Mouse (Mus musculus): ENCODE data around the gene Tmem44. TPM values are rescaled to one million over a fixed set of nuclear protein-coding genes. Genes with fewer than 3 reads are reported as not detected.

Gene Tmem44
- polyA plus RNA-seq, 1 experiment = 6.2 TPM

GRCm38 (mm10) chr16:30518635-30519034 lies 32.0 kb downstream of the Tmem44 start:
- no peak for DNase-seq (ENCODE audit: low spot score)

GRCm38 (mm10) chr16:30517666-30518283 lies 32.9 kb downstream of the Tmem44 start:
- DNase-seq (ENCODE audit: low spot score) = no peak

- DNase-seq (ENCODE audit: low spot score) = no peak
Observed at GRCm38 (mm10) chr16:30516993-30517392, 33.6 kb downstream of the Tmem44 start.

DNA sequence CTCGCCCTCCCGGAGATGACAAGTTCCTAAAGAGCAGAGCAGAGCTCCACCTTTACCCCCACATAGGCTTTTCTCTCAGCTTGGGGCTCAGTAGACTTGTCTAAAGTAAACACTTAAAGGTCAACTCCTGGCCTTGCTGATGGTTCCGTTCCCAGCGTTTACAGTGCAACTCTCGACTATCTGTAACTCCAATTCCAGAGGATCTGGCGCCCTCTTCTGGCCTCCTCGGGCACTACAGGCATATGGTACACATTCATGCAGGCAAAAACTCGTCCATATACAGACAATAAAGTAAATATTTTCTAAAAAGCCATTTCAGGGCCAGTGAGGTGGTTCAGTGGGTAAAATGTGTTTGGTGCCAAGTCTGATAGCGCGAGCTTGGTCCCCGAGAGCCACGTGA lies 35.2 kb downstream of the Tmem44 start:
- DNase-seq (ENCODE audit: low spot score) = no peak

DNA sequence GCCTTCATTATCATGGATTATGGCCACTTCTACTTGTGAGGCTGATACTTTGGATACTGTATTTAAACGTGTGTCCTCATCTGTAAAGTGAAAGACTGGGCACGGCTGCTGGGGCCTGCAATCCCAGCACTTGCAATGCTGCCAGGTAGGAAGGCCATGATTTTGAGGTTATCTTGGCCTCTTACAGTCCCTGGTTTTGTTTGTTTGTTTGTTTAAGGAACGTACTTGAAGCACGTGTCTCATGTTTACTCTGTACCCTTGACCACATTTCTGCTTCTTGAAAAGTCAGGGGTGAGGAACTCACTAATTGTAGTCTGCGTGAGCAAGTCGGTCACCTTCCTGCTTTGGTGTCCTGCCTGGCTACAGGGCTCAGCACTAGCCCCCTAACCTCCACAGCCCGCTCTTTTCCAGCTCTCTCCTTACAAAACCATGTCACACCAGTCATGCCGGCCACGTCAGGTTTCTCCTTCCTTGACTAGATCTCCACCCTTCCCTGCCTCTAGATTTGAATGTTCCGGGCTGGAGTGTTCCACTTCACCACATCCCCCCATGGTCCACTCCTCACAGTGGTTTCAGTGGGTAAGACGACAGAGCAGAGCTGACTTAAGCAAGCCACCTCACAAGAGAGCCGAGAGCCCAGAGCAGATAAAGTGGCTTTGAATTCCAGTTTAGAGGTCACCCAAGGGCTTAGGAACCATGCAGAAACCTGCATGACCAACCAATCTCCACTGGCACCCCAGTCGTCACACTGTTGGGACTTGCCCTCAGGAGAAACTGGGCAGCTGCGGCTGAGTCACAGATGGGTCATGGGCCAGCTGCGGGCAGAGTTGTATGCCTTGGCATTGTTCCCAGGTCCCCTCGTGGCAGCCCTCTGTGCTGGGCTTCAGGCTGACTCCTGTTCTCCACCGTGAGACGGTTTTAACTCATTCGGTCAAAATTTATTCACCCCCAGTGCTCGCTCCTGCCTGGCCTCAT lies 37.3 kb downstream of the Tmem44 start:
- peak; percentile 51 for DNase-seq (ENCODE audit: low spot score)

DNA sequence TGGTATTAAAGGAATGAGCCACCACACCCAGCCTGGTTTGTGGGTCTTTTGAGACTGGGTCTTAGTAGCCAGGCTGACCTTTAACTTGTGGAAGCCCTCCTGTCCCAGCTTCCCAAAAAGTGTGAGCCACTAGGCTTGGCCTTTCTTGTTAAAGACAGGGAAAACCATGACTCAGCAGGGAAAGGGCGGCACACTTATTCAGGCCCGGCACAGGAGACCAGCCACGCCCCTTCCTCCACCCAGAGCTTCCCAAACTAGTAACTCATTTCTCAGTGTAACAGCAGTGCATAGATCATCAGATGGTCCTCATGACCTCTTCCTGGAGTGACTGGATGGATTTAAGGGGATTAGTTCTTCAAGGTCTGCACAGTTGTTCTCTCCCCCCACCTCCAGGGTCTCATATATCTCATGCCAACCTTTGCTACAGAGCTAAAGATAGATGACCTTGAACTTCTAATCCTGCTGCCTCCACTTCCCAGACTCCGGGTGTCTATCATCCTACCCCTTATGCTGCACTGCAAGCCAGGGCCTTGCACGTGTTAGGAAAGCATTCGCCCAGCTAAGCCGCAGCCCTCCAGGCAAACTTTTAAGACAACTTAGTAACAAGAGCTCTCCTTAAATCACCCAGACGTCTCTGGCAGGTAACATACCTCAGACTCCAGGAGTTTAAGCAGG lies 38.1 kb downstream of the Tmem44 start:
- no peak for DNase-seq (ENCODE audit: low spot score)

- DNase-seq (ENCODE audit: low spot score) = no peak
Observed at GRCm38 (mm10) chr16:30511563-30512340, 38.9 kb downstream of the Tmem44 start.

- DNase-seq (ENCODE audit: low spot score) = peak; percentile 76
Observed at GRCm38 (mm10) chr16:30510504-30511451, 39.9 kb downstream of the Tmem44 start.

GRCm38 (mm10) chr16:30510091-30510490 lies 40.6 kb downstream of the Tmem44 start:
- no peak for DNase-seq (ENCODE audit: low spot score)

GRCm38 (mm10) chr16:30509340-30509739 lies 41.3 kb downstream of the Tmem44 start:
- DNase-seq (ENCODE audit: low spot score) = no peak

DNA sequence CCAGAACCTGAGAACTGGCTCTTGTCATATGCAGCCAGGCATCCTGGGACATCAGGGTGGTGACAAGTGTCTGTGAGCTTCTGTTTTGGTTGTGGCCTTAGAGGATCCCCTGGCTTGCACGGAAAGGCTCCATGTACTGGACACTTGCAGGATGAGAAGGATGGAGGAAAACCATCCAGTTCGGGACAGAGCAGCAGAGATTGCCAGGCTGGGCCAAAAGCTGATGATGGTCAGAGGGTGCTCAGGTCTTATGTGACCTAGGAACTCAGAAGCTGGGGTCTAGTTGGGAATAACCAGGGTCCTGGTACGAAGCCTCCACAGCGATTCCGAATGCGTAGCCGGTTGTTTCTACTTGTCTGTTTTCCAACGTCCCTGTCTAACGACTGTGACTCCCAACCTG lies 41.9 kb downstream of the Tmem44 start:
- DNase-seq (ENCODE audit: low spot score) = no peak

DNA sequence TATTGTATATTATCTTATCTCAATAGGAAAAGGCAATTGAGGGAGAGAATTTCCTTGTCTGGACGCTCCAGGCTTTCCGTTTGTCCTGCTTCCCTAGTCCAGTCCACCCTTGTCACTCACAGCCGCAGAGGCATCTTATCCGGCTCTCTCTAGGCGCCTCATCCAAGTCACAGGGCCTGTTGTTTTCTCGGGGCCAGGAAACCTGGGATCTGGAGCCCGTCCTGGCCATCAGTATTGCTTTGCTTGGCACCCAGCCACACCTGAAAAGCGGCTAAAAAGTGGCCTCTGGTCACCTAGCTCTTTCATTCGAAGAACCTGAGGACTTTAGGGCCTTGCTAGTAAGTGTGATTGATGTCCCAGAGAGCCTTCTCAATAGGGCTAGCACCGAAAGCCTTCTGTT lies 43.5 kb downstream of the Tmem44 start:
- no peak for DNase-seq (ENCODE audit: low spot score)

- no peak for DNase-seq (ENCODE audit: low spot score)
Observed at GRCm38 (mm10) chr16:30505311-30506031, 45.2 kb downstream of the Tmem44 start.

DNA sequence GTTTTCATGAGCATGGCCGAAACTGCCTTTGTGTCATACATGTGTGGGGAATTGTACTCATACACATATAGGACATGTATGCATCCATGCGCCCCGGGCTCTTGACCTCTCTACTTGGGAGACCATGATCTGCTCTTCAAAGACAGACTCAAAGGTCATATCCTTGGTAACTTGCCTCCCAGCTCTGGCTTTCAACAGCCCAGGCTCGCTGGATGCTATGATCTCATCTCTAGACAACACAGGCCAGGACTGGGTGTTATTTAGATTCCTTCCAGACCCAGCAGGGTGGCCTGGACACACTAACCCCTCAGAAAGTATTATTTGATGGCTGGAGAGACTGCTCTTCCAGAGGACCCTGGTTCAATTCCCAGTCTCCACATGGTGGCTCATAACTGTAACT lies 45.8 kb downstream of the Tmem44 start:
- no peak for DNase-seq (ENCODE audit: low spot score)

DNA sequence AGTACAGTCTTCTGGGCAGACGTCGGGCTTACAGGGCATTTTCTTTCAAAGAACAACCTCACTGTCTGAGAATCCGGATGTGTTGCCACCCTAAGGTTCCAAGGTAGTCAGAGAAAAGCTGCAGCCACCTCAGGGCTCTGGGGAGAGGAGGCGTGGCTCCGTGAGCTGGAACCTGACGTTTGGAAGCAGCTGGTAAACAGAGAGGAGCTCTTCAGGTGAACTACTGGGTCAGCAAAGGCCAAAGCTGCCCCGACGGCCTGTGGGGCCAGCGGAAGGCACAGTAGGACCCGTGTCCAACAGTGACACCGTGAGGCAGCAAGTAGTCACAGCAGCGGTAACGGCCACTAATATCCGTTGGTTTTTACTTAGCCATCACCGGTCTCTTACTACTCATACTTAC lies 46.7 kb downstream of the Tmem44 start:
- DNase-seq (ENCODE audit: low spot score) = peak; percentile 47

DNA sequence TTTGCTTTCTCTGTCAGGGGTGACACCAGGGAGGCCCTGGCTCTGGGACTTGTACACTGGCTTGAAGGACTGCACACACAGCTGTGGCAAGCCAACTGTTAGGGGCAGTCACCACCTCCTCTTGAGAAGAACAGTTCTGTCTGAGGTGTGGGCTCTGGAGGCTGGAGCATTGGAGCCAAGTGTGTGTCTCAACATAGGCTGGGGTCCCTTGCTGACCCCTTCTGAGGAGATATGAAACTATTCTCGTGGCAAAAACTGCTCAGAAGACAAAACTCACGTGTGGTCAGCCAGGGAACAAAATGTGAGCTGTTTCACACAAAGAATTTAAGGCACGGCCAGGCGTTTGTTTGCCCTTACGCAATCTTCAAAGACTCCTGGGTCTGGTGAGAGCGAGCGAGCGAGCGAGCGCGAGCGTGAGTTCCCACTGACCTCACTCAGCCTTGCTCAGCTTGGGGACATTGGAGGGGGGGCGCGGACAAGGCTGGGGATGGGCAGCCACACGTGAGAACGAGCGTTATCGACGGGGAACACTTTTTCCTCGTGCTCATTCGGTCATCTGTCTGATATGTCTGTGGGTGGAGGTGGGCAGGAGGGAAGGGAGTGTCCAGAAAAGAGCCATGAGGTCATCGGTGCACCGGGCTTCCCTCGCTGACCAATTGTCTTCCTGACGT lies 48.3 kb downstream of the Tmem44 start:
- peak; percentile 41 for DNase-seq (ENCODE audit: low spot score)

DNA sequence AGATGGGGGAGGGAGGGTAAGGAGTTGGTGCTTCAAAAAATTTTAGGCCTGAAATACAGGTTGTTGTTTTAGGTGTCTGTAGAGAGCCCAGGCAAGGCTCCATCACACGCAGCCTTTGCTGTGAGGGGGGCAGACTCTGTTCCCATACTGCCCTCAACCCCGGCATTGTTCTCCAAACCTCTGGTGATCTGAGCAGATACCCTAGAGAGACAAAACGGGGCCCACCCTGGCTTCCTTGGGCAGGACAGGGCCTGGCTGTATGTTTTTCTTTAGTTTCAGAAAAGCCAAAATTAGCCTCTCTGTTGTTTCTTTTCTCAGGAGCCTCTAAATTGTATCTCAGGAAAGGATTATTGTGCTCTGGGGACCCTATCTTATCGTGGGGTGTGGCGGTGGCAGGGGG lies 49.0 kb downstream of the Tmem44 start:
- no peak for DNase-seq (ENCODE audit: low spot score)

DNA sequence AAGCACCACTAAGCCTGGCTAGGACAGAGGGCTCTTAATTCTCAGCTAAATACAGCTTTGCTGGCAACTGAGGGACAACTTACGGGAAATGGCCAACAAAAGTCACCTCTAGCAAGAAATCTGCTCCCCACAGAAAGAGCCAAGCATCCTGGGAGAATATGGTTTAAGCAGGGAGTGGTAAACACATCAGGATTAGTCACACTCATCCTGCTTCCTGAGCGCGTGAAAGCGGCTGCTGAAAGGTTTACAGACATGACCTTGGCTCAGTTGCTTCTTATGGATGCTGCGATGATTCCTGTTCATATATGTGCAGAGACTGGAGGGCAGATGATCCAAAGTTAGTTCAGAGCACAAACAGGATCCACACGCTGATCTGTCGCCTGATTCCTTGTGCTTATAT lies 50.4 kb downstream of the Tmem44 start:
- no peak for DNase-seq (ENCODE audit: low spot score)

GRCm38 (mm10) chr16:30499126-30499857 lies 51.4 kb downstream of the Tmem44 start:
- peak; percentile 42 for DNase-seq (ENCODE audit: low spot score)

All from urinary bladder, adult 2 months (tissue).